Mouse (Mus musculus): ENCODE data around the gene Gm44790.

- TF ChIP-seq GATA1 (IDR thresholded peaks at IDR 0.05; ENCODE audit: borderline replicate concordance, low read length) = no peak
- no peak for TF ChIP-seq FLI1 (IDR thresholded peaks at IDR 0.05; ENCODE audit: low read length)
These were observed 46.6 kb downstream of the Gm44790 start for GRCm38 (mm10) chr6:86473077-86473476.

Measured in megakaryocyte, embryonic 14.5 days (primary cell).